Mouse (Mus musculus) liver, embryonic 11.5 days (tissue): ENCODE data around the gene Mrps34. TPM values are rescaled to one million over a fixed set of nuclear protein-coding genes. Genes with fewer than 3 reads are reported as not detected.

Experiments
- polyA plus RNA-seq: library from polyadenylated mRNA; unstranded; fragments of >200 nt; fragmentation: Nextera tagmentation; extraction: Ambion mirVana; gene quantifications from 2 replicates; pipeline ENCODE4 v1.2.1, GENCODE M21; 2014

Mrps34 gene
- polyA plus RNA-seq, 1 experiment from 2014 or later = 129 TPM

Other genes starting within 250 kb of the Mrps34 start
- gene Slc9a3r2, start 244.8 kb upstream of the Mrps34 start, polyA plus RNA-seq = 23.6 and 25.1 TPM in 2 replicates
- 0.31 and 0.47 TPM in 2 replicates for gene Npw, start 236.7 kb upstream of the Mrps34 start, polyA plus RNA-seq
- gene Zfp598, start 225.4 kb upstream of the Mrps34 start, polyA plus RNA-seq = 37.4 and 38.3 TPM in 2 replicates
- 0.26 and 0.49 TPM in 2 replicates for gene Syngr3, start 205.2 kb upstream of the Mrps34 start, polyA plus RNA-seq
- gene Gfer, start 199.0 kb upstream of the Mrps34 start, polyA plus RNA-seq = 64.2 and 74.7 TPM in 2 replicates
- 0.56 and 0.58 TPM in 2 replicates for gene Noxo1, start 198.9 kb upstream of the Mrps34 start, polyA plus RNA-seq
- gene Tbl3, start 187.5 kb upstream of the Mrps34 start, polyA plus RNA-seq = 102 and 109 TPM in 2 replicates
- 0.25 and 0.27 TPM in 2 replicates for gene Rnf151, start 177.1 kb upstream of the Mrps34 start, polyA plus RNA-seq
- 2,083 and 2,225 TPM in 2 replicates for gene Rps2, start 177.0 kb upstream of the Mrps34 start, polyA plus RNA-seq
- 301 and 321 TPM in 2 replicates for gene Ndufb10, start 170.6 kb upstream of the Mrps34 start, polyA plus RNA-seq
- gene Rpl3l, start 167.3 kb upstream of the Mrps34 start, polyA plus RNA-seq = not detected in 2 replicates
- gene Msrb1, start 158.5 kb upstream of the Mrps34 start, polyA plus RNA-seq = 30.7 and 31.0 TPM in 2 replicates
- gene Hs3st6, start 142.1 kb upstream of the Mrps34 start, polyA plus RNA-seq = 0.41 and 0.45 TPM in 2 replicates
- 1.9 and 3.0 TPM in 2 replicates for gene Meiob, start 90.8 kb upstream of the Mrps34 start, polyA plus RNA-seq
- 53.8 and 56.3 TPM in 2 replicates for gene Hagh, start 55.0 kb upstream of the Mrps34 start, polyA plus RNA-seq
- gene Fahd1, start 44.8 kb upstream of the Mrps34 start, polyA plus RNA-seq = 38.3 and 38.6 TPM in 2 replicates
- 4.3 and 4.9 TPM in 2 replicates for gene Igfals, start 29.1 kb upstream of the Mrps34 start, polyA plus RNA-seq
- gene Nubp2, start 8.8 kb upstream of the Mrps34 start, polyA plus RNA-seq = 123 and 135 TPM in 2 replicates
- 35.0 and 40.9 TPM in 2 replicates for gene Spsb3, start 8.5 kb upstream of the Mrps34 start, polyA plus RNA-seq
- 21.9 and 23.4 TPM in 2 replicates for gene Eme2, start within 50 bp of the Mrps34 start, polyA plus RNA-seq
- gene Nme3, start 1.4 kb downstream of the Mrps34 start, polyA plus RNA-seq = 70.5 and 76.3 TPM in 2 replicates
- 19.8 and 28.0 TPM in 2 replicates for gene Mapk8ip3, start 41.9 kb downstream of the Mrps34 start, polyA plus RNA-seq
- 164 and 168 TPM in 2 replicates for gene Jpt2, start 65.6 kb downstream of the Mrps34 start, polyA plus RNA-seq
- gene Cramp1l, start 120.7 kb downstream of the Mrps34 start, polyA plus RNA-seq = 9.5 and 11.8 TPM in 2 replicates
- 51.6 and 55.3 TPM in 2 replicates for gene Ift140, start 121.0 kb downstream of the Mrps34 start, polyA plus RNA-seq
- 8.5 and 10.1 TPM in 2 replicates for gene Tmem204, start 188.5 kb downstream of the Mrps34 start, polyA plus RNA-seq
- 46.2 and 49.6 TPM in 2 replicates for gene Telo2, start 220.9 kb downstream of the Mrps34 start, polyA plus RNA-seq
- not detected in 2 replicates for gene Ptx4, start 225.6 kb downstream of the Mrps34 start, polyA plus RNA-seq
- 18.7 and 19.7 TPM in 2 replicates for gene Clcn7, start 238.3 kb downstream of the Mrps34 start, polyA plus RNA-seq